Mouse (Mus musculus): ENCODE measurements around the gene Diaph3. TPM values are rescaled to one million over a fixed set of nuclear protein-coding genes. Genes with fewer than 3 reads are reported as not detected.

Diaph3 gene
- total RNA-seq, 2 experiments from 2014 or later, result 20.9 to 28.3 TPM

DNA sequence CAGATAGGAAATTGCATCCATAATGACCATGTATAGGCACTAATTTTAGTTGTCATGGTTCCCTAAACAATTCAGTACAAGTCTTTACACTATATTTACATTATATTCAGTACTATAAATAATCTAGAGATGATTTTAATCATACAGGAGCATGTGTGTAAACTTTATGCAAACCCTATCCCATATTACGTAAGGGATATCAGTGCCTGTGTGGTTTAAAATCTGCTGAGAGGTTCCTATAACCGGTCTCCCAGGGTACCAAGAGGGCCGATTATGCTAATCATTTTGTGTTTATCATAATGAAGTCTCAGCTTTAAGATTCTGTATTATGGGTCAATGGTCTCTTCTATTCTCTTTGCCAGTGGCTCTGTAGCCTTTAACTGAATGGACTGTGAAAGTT lies 499.2 kb downstream of the Diaph3 start:
- DNase-seq, result no peak

DNA sequence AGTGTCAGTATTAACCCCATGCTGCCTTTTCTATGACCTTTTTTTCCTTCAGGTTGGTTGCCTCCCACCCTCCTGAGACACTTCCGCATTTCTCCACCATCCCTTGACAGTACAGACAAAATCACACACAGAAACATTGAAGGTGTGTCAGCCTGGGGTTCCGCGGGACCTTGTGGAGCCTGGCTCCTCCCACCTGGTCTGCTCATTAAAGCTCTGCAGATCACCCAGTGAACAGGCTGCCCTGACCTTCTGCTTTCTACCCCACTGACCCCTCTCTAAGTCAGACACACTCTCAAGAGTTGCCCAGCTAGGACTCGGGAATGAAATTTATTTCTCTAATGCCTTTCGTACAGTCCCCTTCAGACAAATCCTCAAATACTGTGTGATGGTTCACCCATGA lies 500.9 kb downstream of the Diaph3 start:
- DNase-seq, result no peak

DNA sequence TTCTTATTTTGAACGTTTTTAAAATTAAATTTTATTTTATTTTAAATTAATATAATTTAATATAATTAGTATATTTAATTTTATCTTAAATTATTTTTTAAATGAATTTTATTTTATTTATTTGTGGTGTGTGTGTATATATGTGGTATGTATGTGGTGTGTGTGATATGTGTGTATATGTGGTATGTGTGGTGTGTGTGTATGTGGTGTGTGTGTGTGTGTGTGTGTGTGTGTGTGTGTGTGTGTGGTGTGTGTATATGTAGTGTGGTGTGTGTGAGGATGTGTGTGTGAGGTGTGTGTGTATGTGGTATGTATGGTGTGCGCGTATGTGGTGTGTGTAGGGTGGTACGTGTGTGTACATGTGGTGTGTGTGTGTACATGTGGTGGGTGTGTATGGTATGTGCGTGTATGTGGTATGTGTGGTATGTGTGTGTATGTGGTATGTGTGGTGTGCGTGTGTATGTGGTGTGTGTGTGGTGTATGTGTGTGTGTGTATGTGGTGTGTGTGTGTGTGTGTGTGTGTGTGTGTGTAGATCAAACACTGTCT lies 505.4 kb downstream of the Diaph3 start:
- no peak for DNase-seq

DNA sequence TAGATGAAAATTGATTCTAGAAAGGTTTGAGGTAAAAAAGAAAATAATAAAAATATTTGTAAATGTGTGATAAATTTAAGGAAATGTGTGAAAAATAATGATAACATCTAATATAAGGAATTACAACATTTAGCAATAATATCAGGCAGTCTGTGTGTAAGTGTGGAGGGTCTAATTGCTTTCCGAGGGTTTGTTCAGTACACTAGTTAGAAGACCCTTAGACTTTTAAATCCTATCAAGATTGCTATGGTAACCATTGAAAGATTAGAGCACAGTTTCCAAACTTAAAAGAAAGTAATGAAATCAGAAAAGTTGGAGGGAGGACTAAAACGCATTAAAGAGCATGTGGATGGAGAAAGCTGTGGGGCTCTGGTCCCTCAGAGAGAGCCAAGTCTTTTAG lies 506.0 kb downstream of the Diaph3 start:
- DNase-seq, result no peak

DNA sequence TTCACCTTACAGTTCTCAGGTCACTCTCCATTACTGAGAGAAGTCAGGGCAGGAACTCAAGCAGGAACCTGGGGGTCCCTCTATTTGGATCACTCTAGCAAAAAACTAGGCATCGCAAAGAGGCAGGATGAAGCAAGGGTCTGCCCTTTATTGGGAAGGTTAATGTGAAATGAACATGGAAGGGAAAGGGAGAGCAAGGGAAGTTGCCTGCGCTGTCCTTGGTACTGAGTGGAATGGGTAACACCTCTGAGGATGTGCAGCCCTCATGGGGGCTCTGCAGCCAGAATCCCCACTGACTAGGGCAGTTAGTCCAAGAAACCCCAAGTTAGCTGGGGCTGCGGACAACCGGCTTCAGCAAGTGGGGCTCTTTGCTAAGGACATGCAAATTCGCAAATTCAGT lies 507.2 kb downstream of the Diaph3 start:
- no peak for DNase-seq

DNA sequence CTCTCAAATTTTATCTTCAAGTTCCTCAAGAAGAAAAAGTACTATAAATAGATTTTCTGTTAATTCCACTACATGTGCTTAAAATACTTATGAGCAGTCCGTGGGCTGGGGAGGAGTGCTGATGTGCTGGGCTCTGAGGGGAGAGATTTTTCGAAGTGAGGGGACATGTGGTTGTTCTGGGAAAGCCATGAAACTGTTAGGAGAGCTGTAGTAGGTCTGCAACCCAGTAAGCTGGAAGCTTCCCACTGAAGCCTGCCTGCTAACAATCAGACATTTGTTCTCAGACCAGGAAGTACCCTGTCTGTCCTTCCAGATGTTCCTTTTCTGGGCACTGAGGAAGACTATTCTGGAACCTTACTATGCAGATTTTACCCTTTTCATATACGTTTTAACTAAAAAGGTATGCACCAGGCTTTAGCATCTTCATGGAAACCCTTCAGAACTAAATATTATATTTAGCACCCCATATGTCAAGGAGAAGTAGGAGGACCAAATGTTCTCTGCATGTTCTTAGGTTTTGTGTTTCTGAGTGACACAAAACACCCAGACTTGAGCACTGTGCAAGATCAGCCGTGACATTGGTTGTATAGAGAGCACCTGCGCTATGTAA lies 516.1 kb downstream of the Diaph3 start:
- DNase-seq, result no peak

DNA sequence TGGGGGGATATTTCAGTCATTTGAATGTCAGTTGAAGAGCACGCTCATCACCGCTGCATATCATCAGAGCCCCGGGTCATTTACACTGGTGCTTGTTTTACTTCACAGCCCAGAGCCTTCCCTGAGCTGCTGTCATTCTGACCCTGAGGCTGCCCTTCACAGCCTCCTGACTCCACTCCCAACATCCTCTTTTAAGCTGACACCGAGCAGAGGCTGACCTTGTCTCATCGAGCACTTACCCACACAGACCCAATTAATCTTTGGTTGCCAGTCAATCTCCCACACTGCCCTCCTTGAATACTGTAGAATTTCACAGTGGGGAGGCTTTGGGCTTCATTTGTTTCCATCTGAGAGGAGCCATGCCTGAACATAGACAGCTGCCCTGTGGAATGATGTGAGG lies 521.4 kb downstream of the Diaph3 start:
- no peak for DNase-seq

Small RNA genes lying within 50 kb of the gene (microRNA-seq; reads per million reads assigned to microRNA genes)
- gene Gm23438, result 0 reads per million in 2 experiments

Measured in heart, postnatal 4 days (tissue).